Mouse (Mus musculus): ENCODE data around the gene Rbp1. TPM values are rescaled to one million over a fixed set of nuclear protein-coding genes. Genes with fewer than 3 reads are reported as not detected.

The Rbp1 gene
- polyA plus RNA-seq, 1 experiment from 2014 or later, result 54.1 TPM

GRCm38 (mm10) chr9:98425351-98425880 lies 2.7 kb downstream of the Rbp1 start:
- no peak for ATAC-seq (ENCODE audit: insufficient number of reproducible peaks, insufficient read depth, low FRiP score, low TSS enrichment, low read depth)
- H3K4me2 ChIP-seq, result peak overlapping the region; percentile 75
- 6% methylated on average over 19 of the region's 19 CpGs for WGBS
- no peaks in the 10 kb centered on the region for H3K27me3 ChIP-seq
- 0 out of 2 replicates have a peak overlapping the region, but pooled peaks have one; percentile 4 for H3K27ac ChIP-seq
- H3K9ac ChIP-seq, result peak overlapping the region; percentile 74
- no peaks in the 10 kb centered on the region for H3K9me3 ChIP-seq
- H3K4me1 ChIP-seq, result peaks cover 58% of the 10 kb centered on the region
- H3K4me3 ChIP-seq, result peak overlapping the region; percentile 62
- no peaks in the 10 kb centered on the region for H3K36me3 ChIP-seq

GRCm38 (mm10) chr9:98427906-98428517 lies 5.3 kb downstream of the Rbp1 start:
- no peak for ATAC-seq (ENCODE audit: insufficient number of reproducible peaks, insufficient read depth, low FRiP score, low TSS enrichment, low read depth)
- Histone ChIP-seq H3K9me3 (no peaks in the 10 kb centered on the region), H3K27ac (peak overlapping the region; percentile 39; the same call in 1 of the 2 replicates), H3K9ac (no peak overlapping the region), H3K27me3 (no peaks in the 10 kb centered on the region), H3K4me3 (no peak overlapping the region), H3K4me1 (peaks cover 61% of the 10 kb centered on the region), H3K36me3 (peaks cover 13% of the 10 kb centered on the region), H3K4me2 (peak overlapping the region; percentile 28)
- WGBS, result 82% methylated on average over 4 of the region's 4 CpGs

GRCm38 (mm10) chr9:98428783-98429182 lies 6.0 kb downstream of the Rbp1 start:
- 67% methylated on average over 8 of the region's 8 CpGs for whole genome bisulfite sequencing
- Histone ChIP-seq H3K9me3 (no peaks in the 10 kb centered on the region), H3K4me3 (no peak overlapping the region), H3K27me3 (no peaks in the 10 kb centered on the region), H3K27ac (peak overlapping the region; percentile 39), H3K4me1 (peaks cover 66% of the 10 kb centered on the region), H3K9ac (no peak overlapping the region), H3K4me2 (0 out of 2 replicates have a peak overlapping the region, but pooled peaks have one; percentile 20), H3K36me3 (peaks cover 13% of the 10 kb centered on the region)
- ATAC-seq (ENCODE audit: insufficient number of reproducible peaks, insufficient read depth, low FRiP score, low TSS enrichment, low read depth), result no peak

GRCm38 (mm10) chr9:98429806-98430205 lies 7.0 kb downstream of the Rbp1 start:
- Histone ChIP-seq H3K4me2 (peak overlapping the region; percentile 20; the same call in 1 of the 2 replicates), H3K4me1 (peaks cover 62% of the 10 kb centered on the region), H3K4me3 (no peak overlapping the region), H3K27ac (peak overlapping the region; percentile 55), H3K27me3 (no peaks in the 10 kb centered on the region), H3K36me3 (peaks cover 16% of the 10 kb centered on the region), H3K9ac (no peak overlapping the region), H3K9me3 (no peaks in the 10 kb centered on the region)
- 31% methylated on average over 7 of the region's 7 CpGs for WGBS
- ATAC-seq (ENCODE audit: insufficient number of reproducible peaks, insufficient read depth, low FRiP score, low TSS enrichment, low read depth), result no peak

GRCm38 (mm10) chr9:98430528-98430927 lies 7.8 kb downstream of the Rbp1 start:
- no peak for ATAC-seq (ENCODE audit: insufficient number of reproducible peaks, insufficient read depth, low FRiP score, low TSS enrichment, low read depth)
- Histone ChIP-seq H3K4me2 (no peak overlapping the region), H3K9me3 (no peaks in the 10 kb centered on the region), H3K9ac (no peak overlapping the region), H3K4me3 (no peak overlapping the region), H3K27ac (peak overlapping the region; percentile 51; the same call in 1 of the 2 replicates), H3K27me3 (no peaks in the 10 kb centered on the region), H3K4me1 (peaks cover 59% of the 10 kb centered on the region), H3K36me3 (peaks cover 18% of the 10 kb centered on the region)
- 24% methylated on average over 3 of the region's 3 CpGs for WGBS

DNA sequence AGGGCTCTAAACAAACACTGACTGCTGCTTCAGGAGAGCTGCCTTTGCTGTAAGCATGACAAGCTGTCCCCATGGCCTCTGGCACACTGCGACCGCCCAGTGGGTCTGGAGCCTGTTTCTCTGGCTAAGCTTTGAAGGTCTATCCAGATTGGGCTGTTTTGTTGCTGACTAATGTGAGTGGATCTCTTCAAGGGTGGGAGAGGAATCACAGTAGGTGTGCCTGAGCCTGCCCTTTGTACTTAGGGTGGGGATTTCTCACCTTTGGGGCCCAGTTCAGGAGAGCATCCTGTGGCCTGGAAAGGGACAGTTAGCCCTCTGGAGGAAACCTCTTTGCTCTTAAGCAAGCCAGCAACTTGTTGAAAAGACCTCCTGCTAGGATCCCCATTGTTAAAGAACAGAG lies 10.3 kb downstream of the Rbp1 start:
- no peak overlapping the region for H3K4me2 ChIP-seq
- H3K27ac ChIP-seq, result no peak overlapping the region
- H3K4me1 ChIP-seq, result peaks cover 39% of the 10 kb centered on the region
- 59% methylated on average over 2 of the region's 2 CpGs for WGBS
- H3K9ac ChIP-seq, result no peak overlapping the region
- peaks cover 33% of the 10 kb centered on the region for H3K36me3 ChIP-seq
- ATAC-seq (ENCODE audit: insufficient number of reproducible peaks, insufficient read depth, low FRiP score, low TSS enrichment, low read depth), result no peak
- H3K4me3 ChIP-seq, result no peak overlapping the region
- no peaks in the 10 kb centered on the region for H3K27me3 ChIP-seq
- H3K9me3 ChIP-seq, result no peaks in the 10 kb centered on the region

GRCm38 (mm10) chr9:98433956-98434588 lies 11.3 kb downstream of the Rbp1 start:
- 35% methylated on average over 4 of the region's 4 CpGs for WGBS
- H3K4me1 ChIP-seq, result peaks cover 33% of the 10 kb centered on the region
- H3K27me3 ChIP-seq, result no peaks in the 10 kb centered on the region
- no peak overlapping the region for H3K9ac ChIP-seq
- H3K36me3 ChIP-seq, result peaks cover 33% of the 10 kb centered on the region
- no peak overlapping the region for H3K4me3 ChIP-seq
- H3K9me3 ChIP-seq, result no peaks in the 10 kb centered on the region
- no peak overlapping the region for H3K4me2 ChIP-seq
- H3K27ac ChIP-seq, result no peak overlapping the region
- no peak for ATAC-seq (ENCODE audit: insufficient number of reproducible peaks, insufficient read depth, low FRiP score, low TSS enrichment, low read depth)

DNA sequence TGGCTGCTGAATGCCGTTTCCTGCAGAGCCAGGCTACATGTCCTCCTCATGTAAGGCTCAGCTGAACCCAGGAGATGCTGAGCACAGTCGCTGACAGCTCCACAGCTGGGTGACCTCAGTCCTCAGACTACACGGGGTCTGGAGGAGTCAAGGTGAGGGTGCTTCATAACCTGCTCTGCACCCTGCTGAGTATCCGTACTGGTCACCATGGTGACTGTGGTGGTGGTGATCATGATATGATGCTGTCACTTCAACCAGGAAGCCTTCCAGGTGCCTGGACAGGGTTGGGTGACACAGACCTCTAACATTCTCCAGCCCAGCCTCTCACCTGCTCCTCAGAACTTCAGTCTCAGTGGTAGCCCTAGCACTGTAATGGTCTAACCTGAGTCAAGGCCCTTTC lies 15.1 kb downstream of the Rbp1 start:
- Histone ChIP-seq H3K4me2 (no peak overlapping the region), H3K9me3 (no peaks in the 10 kb centered on the region), H3K4me3 (no peak overlapping the region), H3K9ac (no peak overlapping the region), H3K27me3 (no peaks in the 10 kb centered on the region), H3K27ac (no peak overlapping the region), H3K4me1 (peaks cover 13% of the 10 kb centered on the region; the same call in 1 of the 2 replicates), H3K36me3 (peaks cover 22% of the 10 kb centered on the region)
- no peak for ATAC-seq (ENCODE audit: insufficient number of reproducible peaks, insufficient read depth, low FRiP score, low TSS enrichment, low read depth)
- 89% methylated on average over 4 of the region's 4 CpGs for WGBS

- H3K36me3 ChIP-seq, result peaks cover 25% of the 10 kb centered on the region
- H3K9me3 ChIP-seq, result no peaks in the 10 kb centered on the region
- no peak overlapping the region for H3K27ac ChIP-seq
- H3K4me1 ChIP-seq, result 0 out of 2 replicates have a peak, but pooled peaks cover 4% of the 10 kb centered on the region
- no peak overlapping the region for H3K4me2 ChIP-seq
- 57% methylated on average over 3 of the region's 3 CpGs for WGBS
- H3K9ac ChIP-seq, result no peak overlapping the region
- H3K4me3 ChIP-seq, result no peak overlapping the region
- ATAC-seq (ENCODE audit: insufficient number of reproducible peaks, insufficient read depth, low FRiP score, low TSS enrichment, low read depth), result no peak
- H3K27me3 ChIP-seq, result no peaks in the 10 kb centered on the region
These were observed 16.3 kb downstream of the Rbp1 start for GRCm38 (mm10) chr9:98439091-98439490.

DNA sequence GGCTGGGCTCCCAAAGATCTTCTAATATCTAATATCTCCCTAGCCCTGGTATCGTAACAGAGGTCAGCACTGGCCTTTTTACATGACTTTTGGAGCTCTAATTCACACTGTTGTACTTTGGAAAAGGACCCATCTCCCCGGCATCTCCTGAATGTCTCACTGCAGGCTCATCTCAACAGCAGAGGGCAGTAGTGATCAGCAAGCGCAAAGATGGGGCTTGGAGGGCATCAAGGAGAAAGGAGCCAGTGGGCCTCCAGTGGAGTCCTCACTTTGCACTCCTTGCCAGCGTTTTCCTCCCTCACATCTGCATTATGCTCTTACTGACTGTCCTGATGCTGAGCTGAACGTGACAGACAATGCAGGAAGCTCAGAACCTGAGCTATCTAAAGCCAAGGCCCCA lies 19.9 kb downstream of the Rbp1 start:
- Histone ChIP-seq H3K9me3 (no peaks in the 10 kb centered on the region), H3K27me3 (no peaks in the 10 kb centered on the region), H3K4me2 (no peak overlapping the region), H3K4me1 (0 out of 2 replicates have a peak, but pooled peaks cover 4% of the 10 kb centered on the region), H3K9ac (no peak overlapping the region), H3K27ac (no peak overlapping the region), H3K4me3 (no peak overlapping the region), H3K36me3 (peaks cover 37% of the 10 kb centered on the region)
- no peak for ATAC-seq (ENCODE audit: insufficient number of reproducible peaks, insufficient read depth, low FRiP score, low TSS enrichment, low read depth)
- 60% methylated on average over 5 of the region's 5 CpGs for WGBS

GRCm38 (mm10) chr9:98445359-98446149 lies 22.8 kb downstream of the Rbp1 start:
- Histone ChIP-seq H3K4me1 (no peaks in the 10 kb centered on the region), H3K36me3 (peaks cover 35% of the 10 kb centered on the region), H3K4me2 (no peak overlapping the region), H3K4me3 (no peak overlapping the region), H3K27me3 (no peaks in the 10 kb centered on the region), H3K9me3 (no peaks in the 10 kb centered on the region), H3K27ac (no peak overlapping the region), H3K9ac (no peak overlapping the region)
- 87% methylated on average over 9 of the region's 9 CpGs for WGBS
- no peak for ATAC-seq (ENCODE audit: insufficient number of reproducible peaks, insufficient read depth, low FRiP score, low TSS enrichment, low read depth)

All from embryonic facial prominence, embryonic 13.5 days (tissue).